Mouse (Mus musculus): ENCODE results near the gene Fnbp1. TPM values are rescaled to one million over a fixed set of nuclear protein-coding genes. Genes with fewer than 3 reads are reported as not detected.

Fnbp1 gene
- 4.1 and 4.5 TPM in 2 replicates for polyA plus RNA-seq (2015; fragmentation: Nextera tagmentation; extraction: Ambion mirVana)

GRCm38 (mm10) chr2:31141867-31142454 lies at the start of gene Fnbp1:
Fnbp1 (minus strand) TSS chr2:31142008.
- Histone ChIP-seq H3K36me3 (replicated peaks; ENCODE audit: insufficient read depth, low read length) (no peaks in the 10 kb centered on the region), H3K9ac (replicated peaks) (peak within 1 kb of the TSS; percentile 84), H3K9me3 (ENCODE audit: low read length) (no peaks in the 10 kb centered on the region), H3K4me1 (ENCODE audit: insufficient read depth) (peaks cover 32% of the 10 kb centered on the region), H3K4me2 (ENCODE audit: low read depth, low read length) (peak within 1 kb of the TSS; percentile 98), H3K4me3 (ENCODE audit: low read depth, low read length) (peak within 1 kb of the TSS; percentile 93), H3K27me3 (ENCODE audit: insufficient read depth, low read length) (0 out of 2 replicates have a peak, but pooled peaks cover 2% of the 10 kb centered on the region), H3K27ac (ENCODE audit: low read depth) (peak within 1 kb of the TSS; percentile 78)
- 1% methylated on average over 50 of the region's 59 CpGs for WGBS (ENCODE audit: insufficient replicate concordance)
- peak; percentile 92 for DNase-seq
- ATAC-seq: peak; percentile 91
- TF ChIP-seq EP300 (IDR thresholded peaks at IDR 0.05; ENCODE audit: low read depth) (no peak), CTCF (IDR thresholded peaks at IDR 0.05; ENCODE audit: low read depth) (peak; percentile 25; the same call in 1 of the 2 replicates)

- DNase-seq: no peak
- Histone ChIP-seq H3K36me3 (replicated peaks; ENCODE audit: insufficient read depth, low read length) (peaks cover 56% of the 10 kb centered on the region), H3K9me3 (ENCODE audit: low read length) (no peaks in the 10 kb centered on the region), H3K27ac (ENCODE audit: low read depth) (no peak overlapping the region), H3K27me3 (ENCODE audit: insufficient read depth, low read length) (no peaks in the 10 kb centered on the region), H3K9ac (replicated peaks) (no peak overlapping the region), H3K4me3 (ENCODE audit: low read depth, low read length) (no peak overlapping the region), H3K4me1 (ENCODE audit: insufficient read depth) (no peaks in the 10 kb centered on the region), H3K4me2 (ENCODE audit: low read depth, low read length) (no peak overlapping the region)
- no peak for ATAC-seq
- TF ChIP-seq EP300 (IDR thresholded peaks at IDR 0.05; ENCODE audit: low read depth): no peak
- no peak for TF ChIP-seq CTCF (IDR thresholded peaks at IDR 0.05; ENCODE audit: low read depth)
- WGBS (ENCODE audit: insufficient replicate concordance): 78% methylated on average over 3 of the region's 3 CpGs
These were observed 47.8 kb upstream of the Fnbp1 start for GRCm38 (mm10) chr2:31189654-31190053.

GRCm38 (mm10) chr2:31188691-31189090 lies 46.9 kb upstream of the Fnbp1 start:
- no peak overlapping the region for H3K4me3 ChIP-seq (ENCODE audit: low read depth, low read length)
- WGBS (ENCODE audit: insufficient replicate concordance): 93% methylated on average over 1 of the region's 1 CpGs
- no peaks in the 10 kb centered on the region for H3K9me3 ChIP-seq (ENCODE audit: low read length)
- H3K27me3 ChIP-seq (ENCODE audit: insufficient read depth, low read length): no peaks in the 10 kb centered on the region
- no peak overlapping the region for H3K4me2 ChIP-seq (ENCODE audit: low read depth, low read length)
- H3K27ac ChIP-seq (ENCODE audit: low read depth): no peak overlapping the region
- ATAC-seq (no peak), DNase-seq (no peak)
- H3K4me1 ChIP-seq (ENCODE audit: insufficient read depth): no peaks in the 10 kb centered on the region
- no peak for TF ChIP-seq CTCF (IDR thresholded peaks at IDR 0.05; ENCODE audit: low read depth)
- no peak for TF ChIP-seq EP300 (IDR thresholded peaks at IDR 0.05; ENCODE audit: low read depth)
- no peak overlapping the region for H3K9ac ChIP-seq (replicated peaks)
- H3K36me3 ChIP-seq (replicated peaks; ENCODE audit: insufficient read depth, low read length): peaks cover 61% of the 10 kb centered on the region

- no peak for ATAC-seq
- no peak for DNase-seq
- Histone ChIP-seq H3K36me3 (replicated peaks; ENCODE audit: insufficient read depth, low read length) (peaks cover 56% of the 10 kb centered on the region), H3K27ac (ENCODE audit: low read depth) (no peak overlapping the region), H3K4me3 (ENCODE audit: low read depth, low read length) (no peak overlapping the region), H3K4me1 (ENCODE audit: insufficient read depth) (peaks cover 13% of the 10 kb centered on the region; the same call in 1 of the 2 replicates), H3K27me3 (ENCODE audit: insufficient read depth, low read length) (no peaks in the 10 kb centered on the region), H3K9ac (replicated peaks) (no peak overlapping the region), H3K9me3 (ENCODE audit: low read length) (no peaks in the 10 kb centered on the region), H3K4me2 (ENCODE audit: low read depth, low read length) (no peak overlapping the region)
- peak; percentile 45 for TF ChIP-seq CTCF (IDR thresholded peaks at IDR 0.05; ENCODE audit: low read depth)
- TF ChIP-seq EP300 (IDR thresholded peaks at IDR 0.05; ENCODE audit: low read depth): no peak
- WGBS (ENCODE audit: insufficient replicate concordance): 89% methylated on average over 1 of the region's 1 CpGs
These were observed 42.0 kb upstream of the Fnbp1 start for GRCm38 (mm10) chr2:31183830-31184229.

- peaks cover 56% of the 10 kb centered on the region for H3K36me3 ChIP-seq (replicated peaks; ENCODE audit: insufficient read depth, low read length)
- H3K4me3 ChIP-seq (ENCODE audit: low read depth, low read length): no peak overlapping the region
These were observed 41.0 kb upstream of the Fnbp1 start for GRCm38 (mm10) chr2:31182786-31183330.

GRCm38 (mm10) chr2:31180081-31180551 lies 38.3 kb upstream of the Fnbp1 start:
- H3K9me3 ChIP-seq (ENCODE audit: low read length): no peaks in the 10 kb centered on the region
- H3K27ac ChIP-seq (ENCODE audit: low read depth): no peak overlapping the region
- TF ChIP-seq EP300 (IDR thresholded peaks at IDR 0.05; ENCODE audit: low read depth) (no peak), CTCF (IDR thresholded peaks at IDR 0.05; ENCODE audit: low read depth) (no peak)
- H3K4me3 ChIP-seq (ENCODE audit: low read depth, low read length): no peak overlapping the region
- peak; percentile 79 for ATAC-seq
- H3K27me3 ChIP-seq (ENCODE audit: insufficient read depth, low read length): no peaks in the 10 kb centered on the region
- H3K4me1 ChIP-seq (ENCODE audit: insufficient read depth): peaks cover 13% of the 10 kb centered on the region; the same call in 1 of the 2 replicates
- WGBS (ENCODE audit: insufficient replicate concordance): 47% methylated on average over 7 of the region's 7 CpGs
- no peak overlapping the region for H3K4me2 ChIP-seq (ENCODE audit: low read depth, low read length)
- H3K36me3 ChIP-seq (replicated peaks; ENCODE audit: insufficient read depth, low read length): peaks cover 56% of the 10 kb centered on the region
- H3K9ac ChIP-seq (replicated peaks): no peak overlapping the region
- peak; percentile 25 for DNase-seq

More at GRCm38 (mm10) chr2:31182786-31183330, 41.0 kb upstream of the Fnbp1 start:
- no peak overlapping the region for H3K27ac ChIP-seq (ENCODE audit: low read depth)
- ATAC-seq (no peak), DNase-seq (no peak)
- no peaks in the 10 kb centered on the region for H3K27me3 ChIP-seq (ENCODE audit: insufficient read depth, low read length)
- peaks cover 13% of the 10 kb centered on the region; the same call in 1 of the 2 replicates for H3K4me1 ChIP-seq (ENCODE audit: insufficient read depth)
- H3K4me2 ChIP-seq (ENCODE audit: low read depth, low read length): no peak overlapping the region
- TF ChIP-seq EP300 (IDR thresholded peaks at IDR 0.05; ENCODE audit: low read depth) (no peak), CTCF (IDR thresholded peaks at IDR 0.05; ENCODE audit: low read depth) (no peak)
- 76% methylated on average over 6 of the region's 6 CpGs for WGBS (ENCODE audit: insufficient replicate concordance)
- no peak overlapping the region for H3K9ac ChIP-seq (replicated peaks)
- H3K9me3 ChIP-seq (ENCODE audit: low read length): no peaks in the 10 kb centered on the region

All from liver, postnatal 0 days (tissue).